Mouse (Mus musculus): ENCODE data around the gene Ntn1.

Gene Ntn1

DNA sequence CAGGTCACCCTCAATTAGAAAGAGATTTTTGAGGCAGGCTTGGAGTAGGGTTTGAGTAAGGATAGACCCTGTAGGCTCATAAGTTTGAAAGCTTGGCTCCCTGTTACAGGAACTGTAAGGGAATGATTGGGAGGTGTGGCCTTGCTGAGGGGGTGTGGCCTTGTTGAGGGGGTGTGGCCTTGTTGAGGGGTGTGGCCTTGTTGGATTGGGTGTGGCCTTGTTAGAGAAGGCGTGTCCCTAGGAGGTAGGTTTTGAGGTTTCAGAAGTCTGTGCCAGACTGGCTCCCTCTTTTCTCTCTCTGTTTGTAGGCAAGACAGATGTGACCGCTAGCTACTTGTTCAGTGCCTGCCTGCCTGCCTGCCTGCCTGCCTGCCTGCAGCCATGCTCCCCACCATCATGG is 75.8 kb downstream of the Ntn1 start:
- no peak for DNase-seq

GRCm38 (mm10) chr11:68321417-68321816 is 79.2 kb downstream of the Ntn1 start:
- no peak for DNase-seq

- no peak for DNase-seq
Observed at GRCm38 (mm10) chr11:68315551-68316130, 85.0 kb downstream of the Ntn1 start.

DNA sequence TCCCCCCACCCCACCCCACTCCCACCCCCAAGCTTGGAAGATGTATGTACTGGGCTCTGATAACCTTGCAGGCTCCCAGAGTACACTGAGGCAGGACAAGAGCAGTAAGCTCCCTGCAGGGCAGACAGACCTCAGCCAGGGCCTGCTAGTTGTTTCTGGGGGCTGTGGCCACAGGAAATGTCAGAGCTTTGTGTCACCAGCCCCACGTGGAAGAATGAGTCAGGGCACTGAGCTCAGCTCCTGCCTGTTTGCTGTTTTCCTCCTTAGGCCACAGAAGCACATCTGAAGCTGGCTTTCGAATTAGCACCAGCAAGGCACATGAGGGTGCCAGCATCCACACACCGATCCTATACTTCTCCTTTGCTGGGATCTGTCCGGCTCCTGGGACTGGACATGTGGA is 86.8 kb downstream of the Ntn1 start:
- no peak for DNase-seq

DNA sequence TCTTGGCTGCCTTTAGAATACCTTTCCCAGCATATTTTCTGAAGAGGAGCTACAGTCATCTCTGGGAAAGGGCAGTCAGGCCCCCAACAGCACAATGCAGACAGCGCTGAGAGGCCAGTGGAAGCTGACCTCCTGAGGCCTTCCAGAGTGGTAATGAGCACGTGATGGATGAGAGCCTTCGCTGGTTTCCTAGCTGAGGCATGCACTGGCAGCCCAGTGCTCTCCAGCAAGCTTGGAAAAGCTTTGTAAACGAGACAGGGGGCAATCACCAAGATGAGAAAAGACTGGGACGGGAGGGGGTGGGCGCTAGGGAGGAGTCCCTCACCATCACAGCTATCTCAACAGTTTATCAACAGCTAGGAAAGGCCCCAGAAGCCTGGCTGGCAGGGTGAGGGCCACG is 87.6 kb downstream of the Ntn1 start:
- DNase-seq, result no peak

- DNase-seq, result no peak
Observed at GRCm38 (mm10) chr11:68308911-68309580, 91.6 kb downstream of the Ntn1 start.

GRCm38 (mm10) chr11:68305997-68306396 is 94.6 kb downstream of the Ntn1 start:
- DNase-seq, result no peak

- no peak for DNase-seq
Observed at GRCm38 (mm10) chr11:68302323-68302722, 98.3 kb downstream of the Ntn1 start.

DNA sequence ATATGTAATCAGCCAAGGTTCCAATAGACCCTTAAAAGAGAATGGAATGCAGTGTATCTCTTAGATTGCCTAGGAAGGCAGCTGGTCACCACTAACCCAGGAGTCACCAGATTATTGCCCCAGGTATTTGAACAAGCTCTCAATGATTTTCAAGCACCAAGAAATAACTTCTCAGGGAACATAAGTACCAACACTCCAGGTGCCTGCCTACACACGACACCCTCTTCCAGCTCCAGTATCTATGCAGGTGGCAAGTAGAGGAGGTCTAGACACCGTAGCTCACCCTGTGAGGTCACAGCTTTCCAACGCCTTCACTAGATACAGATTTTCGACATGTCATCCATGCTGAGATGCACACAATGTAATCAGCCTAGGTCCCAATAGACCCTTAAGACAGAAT is 99.0 kb downstream of the Ntn1 start:
- DNase-seq, result no peak

- no peak for DNase-seq
Observed at GRCm38 (mm10) chr11:68295474-68295873, 105.1 kb downstream of the Ntn1 start.

- DNase-seq, result no peak
Observed at GRCm38 (mm10) chr11:68290631-68291030, 110.0 kb downstream of the Ntn1 start.

- DNase-seq, result no peak
Observed at GRCm38 (mm10) chr11:68287331-68287730, 113.3 kb downstream of the Ntn1 start.

GRCm38 (mm10) chr11:68286142-68286808 is 114.3 kb downstream of the Ntn1 start:
- no peak for DNase-seq

GRCm38 (mm10) chr11:68285754-68286141 is 114.9 kb downstream of the Ntn1 start:
- DNase-seq, result no peak

GRCm38 (mm10) chr11:68280001-68280510 is 120.6 kb downstream of the Ntn1 start:
- no peak for DNase-seq

DNA sequence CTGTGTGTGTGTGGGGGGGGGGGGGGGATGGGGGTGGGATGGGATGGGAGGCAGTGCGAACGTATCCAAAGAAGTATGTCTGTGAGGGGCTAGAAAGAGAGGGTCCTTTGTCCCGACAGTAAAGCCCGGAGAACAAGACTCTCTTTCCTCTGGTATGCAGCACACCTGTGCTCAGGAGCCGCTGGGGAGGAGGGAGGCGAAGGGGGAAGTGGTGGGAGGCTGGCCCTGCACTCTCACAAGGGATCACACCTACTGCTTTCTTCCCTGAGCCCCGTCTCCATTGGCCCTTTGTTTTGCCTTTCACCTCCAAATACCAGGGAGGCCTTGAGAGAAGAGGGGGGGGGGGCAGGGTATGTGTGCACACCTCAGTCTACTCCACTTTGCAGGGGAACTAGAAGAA is 123.7 kb downstream of the Ntn1 start:
- DNase-seq, result no peak

GRCm38 (mm10) chr11:68274331-68274811 is 126.3 kb downstream of the Ntn1 start:
- no peak for DNase-seq

- DNase-seq, result no peak
Observed at GRCm38 (mm10) chr11:68273855-68274254, 126.8 kb downstream of the Ntn1 start.

- no peak for DNase-seq
Observed at GRCm38 (mm10) chr11:68270730-68271467, 129.7 kb downstream of the Ntn1 start.

GRCm38 (mm10) chr11:68264276-68264675 is 136.3 kb downstream of the Ntn1 start:
- no peak for DNase-seq

- DNase-seq, result no peak
Observed at GRCm38 (mm10) chr11:68263100-68263499, 137.5 kb downstream of the Ntn1 start.

DNA sequence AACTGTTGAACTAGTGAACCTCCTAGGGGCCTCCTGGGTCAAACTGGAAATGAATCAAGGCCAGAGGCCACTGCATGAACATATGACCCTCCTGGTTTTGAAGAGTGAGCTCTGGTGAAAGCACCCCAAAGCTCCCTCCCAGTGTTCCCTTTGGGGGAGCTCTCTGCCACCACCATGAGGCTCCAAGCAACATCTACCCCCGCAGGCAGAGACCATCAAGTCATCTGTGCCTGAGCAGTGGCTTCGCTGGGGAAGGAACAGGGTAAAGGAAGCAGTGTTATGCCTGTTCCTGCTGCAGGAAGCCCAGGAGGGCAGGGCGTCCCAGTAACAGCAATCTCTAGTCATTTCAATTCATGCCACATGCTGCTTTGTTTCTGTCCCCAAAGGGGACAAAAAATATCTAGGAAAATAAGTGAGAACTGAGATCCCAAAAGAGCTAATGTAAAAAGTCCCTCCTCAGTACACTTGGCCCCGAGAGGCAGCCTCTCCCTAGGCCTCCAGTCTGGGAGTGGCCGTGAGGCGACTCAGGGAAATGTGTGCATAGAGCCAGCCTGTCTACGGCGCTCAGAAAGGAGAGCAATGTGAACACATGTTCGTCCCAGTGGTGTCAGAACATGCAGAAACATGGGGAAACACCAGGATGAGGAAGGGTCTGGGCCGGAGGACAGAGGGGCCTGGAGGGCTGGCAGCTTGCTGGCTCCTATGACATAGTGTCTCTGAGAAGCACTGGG is 139.3 kb downstream of the Ntn1 start:
- DNase-seq, result no peak

DNA sequence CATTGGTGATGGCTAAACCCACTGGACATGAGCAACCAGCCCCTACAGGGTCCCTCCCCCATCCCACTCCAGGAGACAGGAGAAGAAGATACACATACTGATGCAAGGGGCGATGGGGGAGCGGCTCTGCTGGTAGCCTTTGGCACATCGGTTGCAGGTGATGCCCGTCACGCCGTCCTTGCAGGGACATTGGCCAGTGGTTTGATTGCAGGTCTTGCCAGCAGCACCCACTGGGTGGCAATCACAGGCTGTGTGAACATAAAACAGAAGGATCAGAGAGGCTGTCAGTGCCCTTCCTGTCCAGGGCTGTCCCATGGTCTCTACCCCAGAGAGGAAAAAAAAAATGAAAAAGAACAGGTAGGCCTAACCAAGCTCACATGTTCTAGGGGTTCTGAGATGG is 140.2 kb downstream of the Ntn1 start:
- DNase-seq, result no peak

Measured in layer of hippocampus, adult 9-11 months (tissue).